Mouse (Mus musculus): ENCODE data around the gene Nfil3.

The Nfil3 gene

DNA sequence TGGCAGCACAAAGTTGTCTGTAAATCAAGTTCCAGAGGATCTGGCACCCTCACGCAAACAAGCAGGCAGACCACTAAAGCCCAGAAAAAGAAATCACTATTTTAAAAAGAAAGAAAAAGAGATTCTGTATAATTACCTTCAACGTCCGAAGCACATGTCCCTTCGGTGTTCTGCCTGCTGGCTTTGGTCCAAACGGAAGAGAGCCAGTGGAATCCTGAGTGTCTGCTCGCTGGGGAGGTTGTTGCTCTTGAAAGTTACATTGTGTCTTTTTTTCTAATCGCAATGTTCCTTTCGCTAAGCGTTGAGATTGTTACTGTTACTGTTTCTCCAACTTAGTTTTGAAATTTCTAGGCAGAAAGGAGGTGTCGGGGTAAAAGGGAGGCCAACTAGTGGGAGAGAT, 50.3 kb downstream of the Nfil3 start:
- DNase-seq, result no peak

DNA sequence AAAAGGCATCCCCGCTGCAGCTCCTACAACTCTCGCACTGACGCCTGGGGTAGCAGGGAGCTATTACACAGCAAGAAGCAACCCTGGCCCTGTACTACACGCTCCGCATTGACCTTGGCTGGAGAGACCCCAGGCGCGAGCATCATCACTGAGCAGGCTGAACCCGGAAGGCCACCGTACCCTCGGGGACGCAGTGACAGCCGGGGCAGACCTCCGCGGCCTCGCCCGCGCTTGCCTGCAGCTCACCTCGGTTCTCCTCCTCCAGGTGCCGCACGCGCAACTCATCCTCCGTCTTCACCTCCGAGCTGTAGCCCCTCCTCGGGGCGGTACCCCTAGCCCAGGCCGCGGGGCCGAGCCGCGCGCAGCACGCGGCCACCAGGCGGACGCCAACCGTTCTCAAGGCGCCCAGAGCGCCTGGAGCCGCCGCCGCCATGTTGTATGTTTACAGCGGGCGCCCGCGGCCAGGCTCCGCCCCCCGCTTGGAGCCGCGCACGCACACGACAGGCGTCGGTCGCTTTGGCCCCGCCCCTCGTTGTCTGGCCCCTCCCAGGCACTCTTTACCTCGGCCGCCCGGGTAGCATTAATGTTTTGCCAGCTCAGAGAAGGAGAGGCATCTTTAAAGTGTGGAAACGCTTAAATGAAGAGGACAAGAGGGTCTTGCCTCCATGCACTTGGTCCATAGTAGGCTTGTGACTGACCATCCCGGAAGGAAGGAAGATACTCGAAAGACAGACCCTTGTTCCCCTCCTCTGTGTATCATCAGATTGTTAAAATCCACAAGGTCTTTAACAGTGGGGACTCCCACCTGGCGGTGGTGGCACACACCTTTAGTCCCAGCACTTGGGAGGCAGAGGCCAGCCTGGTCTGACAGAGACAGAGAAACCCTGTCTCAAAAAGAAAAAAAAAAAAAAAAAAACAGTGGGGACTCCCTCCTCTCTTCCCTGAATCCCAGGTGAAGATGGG, 51.4 kb downstream of the Nfil3 start, which contains the start of gene Auh:
Gene Auh (minus strand): TSS at position 473 of the 963 bp plus-strand sequence.
- peak; percentile 71 to 77 for DNase-seq

DNA sequence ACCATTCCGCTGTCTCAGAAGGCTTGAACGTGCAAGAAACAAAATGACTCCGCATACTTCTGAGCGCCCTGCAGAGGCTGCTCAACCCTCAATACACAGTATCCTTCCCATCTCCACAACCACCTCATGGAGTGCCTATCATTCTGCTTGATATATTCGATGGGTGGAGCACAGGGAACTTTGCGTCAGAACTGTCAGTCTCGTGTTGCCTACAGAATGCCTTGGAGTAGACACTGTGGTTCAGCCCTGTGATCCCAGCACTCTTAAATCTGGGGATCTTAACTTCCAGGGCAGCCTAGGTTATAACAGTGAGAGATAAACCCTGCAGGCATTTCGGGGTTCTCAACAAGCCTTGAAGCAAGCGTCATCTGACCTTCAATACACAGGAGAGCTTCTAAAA, 52.5 kb downstream of the Nfil3 start:
- no peak for DNase-seq

DNA sequence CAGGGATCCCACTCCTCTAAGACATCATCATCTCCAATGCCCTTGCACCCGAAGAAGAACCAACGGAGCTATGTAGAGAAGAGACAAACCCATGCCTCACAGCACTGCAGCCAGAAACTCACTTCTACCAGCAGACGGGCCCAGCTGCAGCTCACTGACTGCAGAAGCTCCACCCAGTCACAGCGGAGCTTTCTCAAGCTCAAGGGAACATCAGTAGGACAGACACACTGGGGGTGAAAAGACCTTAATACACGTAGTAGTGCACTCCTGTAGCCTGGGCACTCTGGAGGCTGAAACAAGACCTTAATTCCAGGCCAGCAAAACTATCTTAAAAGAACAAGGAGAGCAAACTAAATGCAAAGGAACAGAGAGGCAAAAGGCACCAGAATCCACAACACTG, 56.4 kb downstream of the Nfil3 start:
- peak in 1 of 2 experiments; percentile 33 for DNase-seq

DNA sequence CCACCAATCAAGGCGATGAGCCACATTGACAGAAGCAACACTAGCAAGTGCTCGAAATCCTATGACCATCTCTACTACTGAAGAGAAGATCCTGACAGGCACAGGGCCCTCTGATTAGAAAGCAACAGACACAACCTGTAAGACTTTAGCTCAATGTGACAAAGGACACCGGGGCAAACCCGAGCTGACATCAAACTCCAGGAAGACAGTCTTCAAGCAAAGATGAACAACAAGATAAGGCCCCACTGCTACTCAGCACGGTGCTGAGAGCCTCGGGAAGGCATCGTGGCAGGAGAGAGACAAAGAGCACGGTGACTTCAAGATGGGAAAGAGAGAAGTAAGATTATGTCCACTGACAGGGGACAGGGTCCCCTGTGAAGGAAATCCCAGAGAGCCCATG, 58.9 kb downstream of the Nfil3 start:
- peak in 1 of 2 experiments; percentile 26 for DNase-seq

DNA sequence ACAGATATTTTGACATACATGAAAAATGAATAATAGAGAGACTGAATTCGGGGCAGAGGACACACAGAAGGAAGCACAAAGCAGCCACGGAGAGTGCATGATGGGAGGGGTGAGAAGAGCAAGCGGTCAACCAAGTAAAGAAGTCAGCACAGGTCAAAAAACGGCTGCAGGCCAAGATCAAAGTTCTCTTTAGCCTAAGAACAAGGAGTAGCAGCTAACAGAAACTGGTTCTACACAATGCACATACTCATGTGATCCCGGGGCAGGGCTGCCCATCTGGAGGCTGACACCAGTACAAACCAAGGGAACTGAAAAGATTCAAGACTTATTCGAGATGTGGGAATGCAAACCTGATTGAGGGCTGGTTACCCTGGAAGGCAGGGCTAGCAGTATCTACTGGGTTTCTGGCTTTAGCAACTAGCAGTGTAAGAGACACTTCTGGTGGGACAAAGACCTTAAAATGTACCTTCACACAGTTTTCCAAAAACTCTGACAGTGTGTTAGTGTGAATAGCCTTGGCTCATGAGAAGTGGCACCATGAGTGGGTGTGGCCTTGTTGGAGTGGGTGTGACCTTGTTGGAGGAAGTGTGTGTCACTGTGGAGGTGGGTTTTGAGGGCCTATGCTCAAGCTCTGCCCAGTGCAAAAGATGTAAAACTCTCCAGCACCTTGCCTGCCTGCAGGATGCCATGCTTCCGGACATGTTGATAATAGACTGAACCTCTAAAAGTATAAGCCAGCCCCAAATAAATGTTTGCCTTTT, 59.6 kb downstream of the Nfil3 start:
- no peak for DNase-seq

DNA sequence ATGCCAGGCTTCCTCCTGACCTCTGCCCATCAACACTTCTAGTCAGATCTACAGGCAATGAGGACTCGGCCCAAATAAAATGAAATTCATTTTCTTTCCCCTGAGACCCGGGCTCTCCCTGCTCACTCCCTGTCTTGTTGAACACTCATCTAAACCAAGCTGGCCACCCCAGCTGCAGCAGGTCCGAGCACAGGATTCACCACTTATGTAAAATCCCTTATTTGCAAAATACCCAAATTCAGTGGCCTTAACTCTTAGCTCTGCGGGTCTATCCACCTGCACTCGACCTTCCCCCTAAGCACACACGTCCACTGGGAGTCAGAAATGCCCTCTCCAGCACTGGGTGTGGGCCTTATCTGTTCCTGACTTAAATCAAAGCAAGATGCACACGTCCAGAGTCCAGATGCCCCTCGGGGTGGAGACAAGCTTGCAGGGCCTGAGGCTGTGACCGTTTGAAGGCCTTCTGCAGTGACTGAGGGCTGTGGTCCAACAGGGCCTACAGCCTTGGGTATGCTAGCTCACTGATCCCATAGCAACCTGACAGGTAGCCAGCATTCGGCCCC, 61.0 kb downstream of the Nfil3 start:
- no peak for DNase-seq

DNA sequence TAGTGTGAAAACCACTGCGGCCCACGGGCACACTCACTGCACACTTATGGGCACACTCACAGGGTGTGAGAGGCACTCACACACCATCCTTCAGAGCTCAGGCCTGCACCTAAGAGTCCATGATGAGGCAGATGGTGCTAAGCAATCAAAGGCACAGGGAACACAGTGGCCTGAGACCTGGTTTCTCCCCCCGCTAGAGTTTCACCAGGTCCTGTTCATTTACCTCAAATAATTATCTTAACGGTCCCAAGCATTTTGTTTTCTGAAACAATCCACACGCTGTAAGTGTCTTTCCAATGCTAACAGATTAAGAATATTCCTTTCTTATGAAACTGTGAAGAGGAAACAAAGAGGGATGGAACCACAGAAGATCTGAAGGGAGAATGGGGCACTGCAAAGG, 62.5 kb downstream of the Nfil3 start:
- no peak for DNase-seq

Data from thymus, adult 18-20 months (tissue).